Mouse (Mus musculus): ENCODE measurements at regions not wholly inside any gene's neighbourhood (a gene's known extent, or its start where the extent isn't known, plus 50 kb on each side); places are given as distances from the start of the nearest gene placed in this dataset.

DNA sequence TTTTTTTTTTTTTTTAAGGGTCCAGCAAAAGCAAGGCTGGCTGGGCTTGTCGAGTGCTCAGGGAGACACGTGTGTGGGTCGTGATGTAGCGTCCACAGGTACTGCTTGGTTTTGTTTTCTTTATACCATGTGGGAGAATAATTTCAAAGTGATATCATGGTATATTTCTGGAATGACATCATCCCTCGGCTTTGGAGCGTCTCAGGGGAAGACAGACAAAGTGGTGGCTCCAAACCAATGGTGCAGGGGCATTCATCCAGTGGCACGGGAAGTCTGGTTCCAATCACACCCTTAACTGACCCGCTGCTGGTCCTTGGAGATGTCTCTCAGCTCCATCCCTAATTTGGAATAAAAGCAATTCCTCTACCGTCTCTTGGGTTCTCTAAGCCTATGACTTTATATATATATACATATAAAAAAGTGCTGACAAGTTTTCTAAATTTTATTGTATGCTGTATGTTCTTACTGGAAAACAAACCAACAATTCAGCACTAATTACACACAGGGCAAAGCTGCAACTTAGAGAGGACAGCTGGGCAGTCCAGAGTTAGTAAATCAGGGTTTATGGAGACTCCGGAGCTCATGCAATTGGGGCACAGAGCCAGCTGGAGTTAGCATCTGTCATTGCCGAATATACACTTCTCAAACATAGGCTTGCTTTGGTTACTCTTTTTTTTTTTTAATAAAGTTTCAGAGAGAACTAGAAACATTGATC, 115.3 kb downstream of the Evx1 start:
- 25% methylated on average over 11 of the region's 11 CpGs for WGBS
- peak; percentile 27 for DNase-seq (ENCODE audit: low spot score)
- Histone ChIP-seq H3K9ac (ENCODE audit: low read depth, low read length, severe bottlenecking) (no peak overlapping the region), H3K4me1 (ENCODE audit: control insufficient read depth, insufficient read depth, low read length) (peaks cover 7% of the 10 kb centered on the region), H3K4me3 (replicated peaks; ENCODE audit: low read length) (no peak overlapping the region), H3K36me3 (ENCODE audit: control insufficient read depth, insufficient read depth, low read length) (no peaks in the 10 kb centered on the region), H3K27me3 (ENCODE audit: control insufficient read depth, insufficient read depth, low read length) (no peaks in the 10 kb centered on the region), H3K27ac (replicated peaks; ENCODE audit: low read depth, low read length) (no peak overlapping the region), H3K4me2 (replicated peaks; ENCODE audit: low read depth, low read length, severe bottlenecking) (no peak overlapping the region; the same call in 1 of the 2 replicates), H3K9me3 (ENCODE audit: control insufficient read depth, low read length) (no peaks in the 10 kb centered on the region)
- TF ChIP-seq POLR2A (IDR thresholded peaks at IDR 0.05; ENCODE audit: borderline replicate concordance, extremely low read depth, insufficient read depth, insufficient read length) = no peak
- peak; percentile 55; the same call in 1 of the 2 replicates for ATAC-seq (ENCODE audit: low FRiP score, low read depth)

DNA sequence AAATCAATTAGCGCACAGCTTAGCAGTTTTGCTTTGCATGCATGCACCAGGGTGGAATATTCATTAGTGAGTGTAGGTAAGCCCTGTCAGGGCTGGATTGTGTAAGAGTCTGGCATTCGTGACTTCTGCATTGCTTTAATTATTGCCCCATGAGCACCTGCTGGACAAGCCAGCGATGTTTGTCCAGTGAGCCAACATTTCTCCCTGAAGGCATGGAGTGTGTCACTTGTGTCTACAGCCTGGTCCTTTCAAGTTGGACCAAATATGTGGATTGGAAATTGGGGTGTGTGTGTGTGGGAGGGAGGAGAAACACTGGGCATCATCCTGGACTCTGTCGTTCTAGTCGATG, 115.9 kb downstream of the Evx1 start:
- no peak overlapping the region for H3K4me2 ChIP-seq (replicated peaks; ENCODE audit: low read depth, low read length, severe bottlenecking)
- no peak for TF ChIP-seq POLR2A (IDR thresholded peaks at IDR 0.05; ENCODE audit: borderline replicate concordance, extremely low read depth, insufficient read depth, insufficient read length)
- H3K4me3 ChIP-seq (replicated peaks; ENCODE audit: low read length) = no peak overlapping the region
- DNase-seq (ENCODE audit: low spot score) (no peak), ATAC-seq (ENCODE audit: low FRiP score, low read depth) (no peak)
- no peaks in the 10 kb centered on the region for H3K27me3 ChIP-seq (ENCODE audit: control insufficient read depth, insufficient read depth, low read length)
- no peaks in the 10 kb centered on the region for H3K9me3 ChIP-seq (ENCODE audit: control insufficient read depth, low read length)
- 65% methylated on average over 5 of the region's 5 CpGs for WGBS
- no peak overlapping the region for H3K9ac ChIP-seq (ENCODE audit: low read depth, low read length, severe bottlenecking)
- H3K27ac ChIP-seq (replicated peaks; ENCODE audit: low read depth, low read length) = no peak overlapping the region
- peaks cover 7% of the 10 kb centered on the region for H3K4me1 ChIP-seq (ENCODE audit: control insufficient read depth, insufficient read depth, low read length)
- no peaks in the 10 kb centered on the region for H3K36me3 ChIP-seq (ENCODE audit: control insufficient read depth, insufficient read depth, low read length)

DNA sequence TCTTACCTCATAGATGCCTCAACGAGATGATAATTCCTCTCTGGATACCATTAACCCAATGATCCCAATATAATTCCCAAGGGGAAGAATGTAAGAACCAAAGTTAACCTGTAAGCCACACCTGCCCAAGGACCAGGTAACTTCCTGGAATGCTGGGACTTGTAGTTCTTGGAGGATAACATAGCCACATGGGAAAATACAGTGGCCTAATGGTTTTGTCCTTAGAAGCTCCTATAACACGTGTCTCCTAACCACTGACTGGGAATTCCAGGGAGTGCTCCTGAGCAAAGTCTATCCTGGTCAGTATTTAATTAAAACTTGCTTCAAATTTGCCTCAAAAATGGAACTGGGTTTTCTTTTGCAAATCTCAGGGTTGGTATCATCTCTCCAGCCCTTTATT, 119.9 kb downstream of the Evx1 start:
- H3K27me3 ChIP-seq (ENCODE audit: control insufficient read depth, insufficient read depth, low read length) = no peaks in the 10 kb centered on the region
- TF ChIP-seq POLR2A (IDR thresholded peaks at IDR 0.05; ENCODE audit: borderline replicate concordance, extremely low read depth, insufficient read depth, insufficient read length) = no peak
- no peak overlapping the region for H3K27ac ChIP-seq (replicated peaks; ENCODE audit: low read depth, low read length)
- H3K4me2 ChIP-seq (replicated peaks; ENCODE audit: low read depth, low read length, severe bottlenecking) = no peak overlapping the region
- peaks cover 7% of the 10 kb centered on the region for H3K4me1 ChIP-seq (ENCODE audit: control insufficient read depth, insufficient read depth, low read length)
- H3K36me3 ChIP-seq (ENCODE audit: control insufficient read depth, insufficient read depth, low read length) = no peaks in the 10 kb centered on the region
- no peak overlapping the region for H3K9ac ChIP-seq (ENCODE audit: low read depth, low read length, severe bottlenecking)
- H3K9me3 ChIP-seq (ENCODE audit: control insufficient read depth, low read length) = no peaks in the 10 kb centered on the region
- H3K4me3 ChIP-seq (replicated peaks; ENCODE audit: low read length) = no peak overlapping the region
- 80% methylated on average over 2 of the region's 2 CpGs for WGBS
- DNase-seq (ENCODE audit: low spot score) = no peak
- no peak for ATAC-seq (ENCODE audit: low FRiP score, low read depth)

DNA sequence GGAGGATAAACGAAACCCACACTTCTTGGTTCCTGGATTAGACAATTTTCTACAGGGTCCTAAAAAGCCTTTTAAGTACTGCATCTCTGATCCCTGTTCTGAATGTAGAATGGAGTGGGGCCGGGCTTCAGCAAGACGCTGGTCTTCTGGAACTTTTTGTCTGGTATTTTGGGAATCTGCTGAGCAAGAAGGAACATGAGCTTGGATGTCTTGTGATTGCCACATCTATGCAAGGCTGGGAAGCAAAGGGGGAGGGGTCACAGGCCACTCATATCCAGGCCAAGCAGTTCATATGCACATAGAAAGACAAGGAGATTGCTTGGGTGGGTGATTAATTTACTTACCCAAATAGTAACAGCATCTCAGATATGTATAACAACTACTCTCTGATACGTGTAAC, 121.5 kb downstream of the Evx1 start:
- DNase-seq (ENCODE audit: low spot score) = no peak

DNA sequence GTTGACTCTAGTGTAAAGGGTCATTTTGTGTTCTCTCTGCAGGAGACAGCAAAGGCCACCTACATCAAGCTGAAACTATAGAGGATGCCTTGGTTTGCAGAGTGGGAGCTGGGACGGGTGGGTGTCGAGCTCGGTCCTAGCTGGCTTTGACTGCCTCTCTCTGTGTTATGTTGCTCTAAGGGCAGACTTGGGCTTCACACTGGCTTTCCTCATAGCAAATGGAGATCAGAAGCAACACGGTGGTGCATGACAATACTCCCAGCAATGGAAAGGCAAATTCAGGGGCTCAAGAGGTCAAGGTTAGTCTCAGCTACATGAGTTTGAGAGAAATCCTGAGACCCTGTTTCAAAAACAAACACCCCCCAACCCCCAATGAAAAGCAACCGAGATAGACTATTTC, 122.1 kb downstream of the Evx1 start:
- Histone ChIP-seq H3K4me3 (replicated peaks; ENCODE audit: low read length) (no peak overlapping the region), H3K36me3 (ENCODE audit: control insufficient read depth, insufficient read depth, low read length) (no peaks in the 10 kb centered on the region), H3K9ac (ENCODE audit: low read depth, low read length, severe bottlenecking) (no peak overlapping the region), H3K9me3 (ENCODE audit: control insufficient read depth, low read length) (no peaks in the 10 kb centered on the region), H3K27ac (replicated peaks; ENCODE audit: low read depth, low read length) (no peak overlapping the region), H3K27me3 (ENCODE audit: control insufficient read depth, insufficient read depth, low read length) (no peaks in the 10 kb centered on the region), H3K4me2 (replicated peaks; ENCODE audit: low read depth, low read length, severe bottlenecking) (no peak overlapping the region), H3K4me1 (ENCODE audit: control insufficient read depth, insufficient read depth, low read length) (0 out of 2 replicates have a peak, but pooled peaks cover 4% of the 10 kb centered on the region)
- no peak for ATAC-seq (ENCODE audit: low FRiP score, low read depth)
- WGBS = 82% methylated on average over 5 of the region's 5 CpGs
- no peak for TF ChIP-seq POLR2A (IDR thresholded peaks at IDR 0.05; ENCODE audit: borderline replicate concordance, extremely low read depth, insufficient read depth, insufficient read length)
- DNase-seq (ENCODE audit: low spot score) = no peak

More for the DNA sequence above, 121.5 kb downstream of the Evx1 start:
- no peak for TF ChIP-seq POLR2A (IDR thresholded peaks at IDR 0.05; ENCODE audit: borderline replicate concordance, extremely low read depth, insufficient read depth, insufficient read length)
- Histone ChIP-seq H3K27ac (replicated peaks; ENCODE audit: low read depth, low read length) (no peak overlapping the region), H3K9ac (ENCODE audit: low read depth, low read length, severe bottlenecking) (no peak overlapping the region), H3K4me2 (replicated peaks; ENCODE audit: low read depth, low read length, severe bottlenecking) (no peak overlapping the region), H3K9me3 (ENCODE audit: control insufficient read depth, low read length) (no peaks in the 10 kb centered on the region), H3K4me3 (replicated peaks; ENCODE audit: low read length) (no peak overlapping the region), H3K36me3 (ENCODE audit: control insufficient read depth, insufficient read depth, low read length) (no peaks in the 10 kb centered on the region), H3K27me3 (ENCODE audit: control insufficient read depth, insufficient read depth, low read length) (no peaks in the 10 kb centered on the region), H3K4me1 (ENCODE audit: control insufficient read depth, insufficient read depth, low read length) (0 out of 2 replicates have a peak, but pooled peaks cover 4% of the 10 kb centered on the region)
- 61% methylated on average over 4 of the region's 4 CpGs for WGBS
- no peak for ATAC-seq (ENCODE audit: low FRiP score, low read depth)

Data from limb, embryonic 14.5 days (tissue).